Mouse (Mus musculus) hindbrain, embryonic 10.5 days (tissue): ENCODE results near the gene Edf1. TPM values are rescaled to one million over a fixed set of nuclear protein-coding genes. Genes with fewer than 3 reads are reported as not detected.

Source experiments
- DNase-seq: peaks from one replicate; pipeline ENCODE4 v3.0.0-alpha.2; 2017; ENCODE audit warnings: low spot score
- H3K27ac ChIP-seq: fragments of 300-500 bp; sonication (generic); 2 replicates; pipeline ENCODE4 v1.5.1; 2016; ENCODE audit warnings: mild to moderate bottlenecking, moderate library complexity
- H3K27me3 ChIP-seq: fragments of 300-500 bp; sonication (generic); 2 replicates; pipeline ENCODE4 v1.6.1; 2016; ENCODE audit warnings: mild to moderate bottlenecking; ENCODE audit not compliant: poor library complexity, insufficient read depth, severe bottlenecking
- H3K36me3 ChIP-seq: fragments of 300-500 bp; sonication (generic); 2 replicates; pipeline ENCODE4 v1.6.1; 2016; ENCODE audit warnings: mild to moderate bottlenecking, moderate library complexity
- H3K4me1 ChIP-seq: fragments of 300-500 bp; sonication (generic); replicated peaks from 2 replicates; pipeline ENCODE4 v1.6.1; 2016; ENCODE audit warnings: mild to moderate bottlenecking
- H3K4me3 ChIP-seq: fragments of 300-500 bp; sonication (generic); 2 replicates; pipeline ENCODE4 v1.5.1; 2016; ENCODE audit warnings: mild to moderate bottlenecking, moderate library complexity
- H3K9me3 ChIP-seq: fragments of 300-500 bp; sonication (generic); 2 replicates; pipeline ENCODE4 v1.6.1; 2016; ENCODE audit warnings: mild to moderate bottlenecking, moderate library complexity
- WGBS: fragments of 180-500 bp; shearing (Covaris S2); methylation state at CpG from one replicate; pipeline ENCODE4 v1.1.7; 2016; 5-methylcytosine and 5-hydroxymethylcytosine counted together
- polyA plus RNA-seq: library from polyadenylated mRNA; unstranded; fragments of >200 nt; fragmentation: Nextera tagmentation; extraction: Ambion mirVana; gene quantifications from 2 replicates; pipeline ENCODE4 v1.2.1, GENCODE M21; 2016

The Edf1 gene
- 376 and 388 TPM in 2 replicates for polyA plus RNA-seq

- Histone ChIP-seq H3K27me3 (no peaks in the 10 kb centered on the region), H3K9me3 (no peaks in the 10 kb centered on the region), H3K36me3 (peaks cover 26% of the 10 kb centered on the region), H3K4me1 (peaks cover 30% of the 10 kb centered on the region), H3K4me3 (peak within 1 kb of the TSS; percentile 99), H3K27ac (peak within 1 kb of the TSS; percentile 95)
- peak; percentile 95 for DNase-seq
- WGBS: under 1% methylated on average over 61 of the region's 61 CpGs
These were observed at the start of gene Edf1 for GRCm38 (mm10) chr2:25557221-25557963. Edf1 (plus strand) TSS chr2:25557847.

GRCm38 (mm10) chr2:25509912-25510311 lies 47.7 kb upstream of the Edf1 start:
- 68% methylated on average over 3 of the region's 3 CpGs for WGBS
- DNase-seq: no peak
- Histone ChIP-seq H3K27ac (no peak overlapping the region), H3K36me3 (peaks cover 15% of the 10 kb centered on the region), H3K9me3 (no peaks in the 10 kb centered on the region), H3K4me1 (no peaks in the 10 kb centered on the region), H3K4me3 (no peak overlapping the region), H3K27me3 (no peaks in the 10 kb centered on the region)

DNA sequence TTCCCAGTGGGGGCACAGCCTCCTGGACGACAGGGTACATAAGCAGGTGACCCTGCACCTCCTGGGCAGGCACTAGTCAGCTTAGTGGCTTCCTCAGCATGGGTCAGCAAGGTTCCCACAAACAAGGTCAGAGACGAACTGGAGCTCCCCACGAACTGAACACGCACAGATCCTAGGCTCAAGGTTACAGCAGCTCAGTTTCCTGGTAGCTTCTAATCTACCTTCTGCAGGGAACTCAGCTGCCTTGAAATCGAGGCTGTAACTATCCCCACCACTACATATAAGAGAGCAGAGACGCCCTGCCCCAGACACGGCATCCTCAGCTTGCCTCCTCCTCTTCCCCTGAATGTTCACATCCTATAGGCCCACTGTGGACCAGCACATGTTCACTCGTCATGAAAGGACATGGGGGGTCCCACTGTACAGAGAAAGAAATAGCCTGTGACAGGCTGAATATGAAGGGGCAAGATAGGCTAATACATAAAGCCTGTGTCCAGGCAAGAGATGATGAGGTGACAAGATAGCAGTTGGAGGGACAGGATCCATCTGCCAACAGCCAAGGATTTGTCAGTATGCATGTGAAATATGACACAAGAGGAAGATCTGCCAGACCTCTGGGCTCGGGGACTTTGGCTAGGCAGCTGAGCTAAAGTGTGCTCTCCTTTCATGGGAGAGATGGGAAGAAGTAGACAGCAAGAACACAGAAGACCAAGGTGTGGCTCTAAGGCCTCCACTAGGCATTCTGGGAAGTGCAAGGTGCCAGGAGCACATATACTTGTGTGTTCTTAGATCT lies 30.9 kb upstream of the Edf1 start:
- DNase-seq: no peak
- no peak overlapping the region for H3K27ac ChIP-seq
- WGBS: 89% methylated on average over 9 of the region's 9 CpGs
- no peaks in the 10 kb centered on the region for H3K4me1 ChIP-seq
- H3K4me3 ChIP-seq: no peak overlapping the region
- H3K9me3 ChIP-seq: no peaks in the 10 kb centered on the region
- H3K36me3 ChIP-seq: peaks cover 98% of the 10 kb centered on the region
- no peaks in the 10 kb centered on the region for H3K27me3 ChIP-seq

DNA sequence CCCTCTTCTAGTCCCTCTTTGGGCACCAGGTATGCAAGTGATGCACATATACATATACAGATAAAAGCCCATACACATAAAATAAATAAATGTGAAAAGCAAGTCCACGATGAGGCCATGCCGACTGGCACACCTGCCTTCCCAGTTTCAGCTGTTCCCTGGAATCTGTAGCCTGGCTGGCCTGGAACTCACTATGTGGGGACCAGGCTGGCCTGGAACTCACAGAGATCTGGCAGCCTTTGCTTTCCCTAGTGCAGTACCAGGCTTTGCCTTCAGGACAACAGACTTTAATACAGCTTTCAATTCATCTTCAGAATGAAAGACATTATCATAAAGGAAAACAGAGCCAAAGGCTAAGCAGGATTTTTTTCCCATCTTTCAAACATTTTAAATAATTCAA lies 23.9 kb upstream of the Edf1 start:
- 97% methylated on average over 2 of the region's 2 CpGs for WGBS
- Histone ChIP-seq H3K9me3 (no peaks in the 10 kb centered on the region), H3K4me1 (no peaks in the 10 kb centered on the region), H3K4me3 (no peak overlapping the region), H3K27me3 (no peaks in the 10 kb centered on the region), H3K27ac (no peak overlapping the region), H3K36me3 (peaks cover 99% of the 10 kb centered on the region)
- no peak for DNase-seq

GRCm38 (mm10) chr2:25534178-25534865 lies 23.3 kb upstream of the Edf1 start:
- H3K4me1 ChIP-seq: no peaks in the 10 kb centered on the region
- peaks cover 98% of the 10 kb centered on the region for H3K36me3 ChIP-seq
- no peak overlapping the region for H3K4me3 ChIP-seq
- DNase-seq: no peak
- WGBS: 93% methylated on average over 3 of the region's 3 CpGs
- no peaks in the 10 kb centered on the region for H3K27me3 ChIP-seq
- H3K9me3 ChIP-seq: no peaks in the 10 kb centered on the region
- H3K27ac ChIP-seq: no peak overlapping the region

GRCm38 (mm10) chr2:25534866-25535182 lies 22.8 kb upstream of the Edf1 start:
- Histone ChIP-seq H3K27ac (no peak overlapping the region), H3K9me3 (no peaks in the 10 kb centered on the region), H3K36me3 (peaks cover 93% of the 10 kb centered on the region), H3K27me3 (no peaks in the 10 kb centered on the region), H3K4me3 (no peak overlapping the region), H3K4me1 (no peaks in the 10 kb centered on the region)
- WGBS: 96% methylated on average over 2 of the region's 2 CpGs
- DNase-seq: no peak

- no peak for DNase-seq
- Histone ChIP-seq H3K27ac (no peak overlapping the region), H3K9me3 (no peaks in the 10 kb centered on the region), H3K4me1 (peaks cover under 1% of the 10 kb centered on the region; the same call in 1 of the 2 replicates), H3K27me3 (no peaks in the 10 kb centered on the region), H3K36me3 (peaks cover 84% of the 10 kb centered on the region), H3K4me3 (no peak overlapping the region)
- 92% methylated on average over 8 of the region's 8 CpGs for WGBS
These were observed 21.1 kb upstream of the Edf1 start for GRCm38 (mm10) chr2:25536531-25536930.

DNA sequence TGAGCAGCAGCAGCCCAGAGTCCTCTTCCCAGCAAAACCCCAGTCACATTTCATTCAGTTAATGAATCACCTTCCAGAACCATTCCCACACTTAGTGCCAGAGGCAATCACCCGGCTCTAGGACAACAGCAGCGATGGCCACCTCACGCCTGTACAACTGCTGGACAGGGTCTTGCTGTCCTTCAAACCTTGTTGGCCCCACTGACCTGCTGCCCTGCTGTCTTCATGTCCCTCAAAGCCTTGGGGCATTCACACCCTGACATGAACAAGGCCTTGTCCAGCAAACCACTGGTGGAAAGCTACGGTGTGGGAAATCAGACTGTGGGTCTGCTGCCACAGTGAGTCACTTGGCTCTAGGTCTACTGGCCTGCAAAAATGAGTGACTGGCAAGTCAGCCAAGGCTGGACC lies 17.1 kb upstream of the Edf1 start:
- Histone ChIP-seq H3K36me3 (peaks cover 56% of the 10 kb centered on the region), H3K27me3 (no peaks in the 10 kb centered on the region), H3K4me1 (peaks cover 23% of the 10 kb centered on the region), H3K27ac (no peak overlapping the region), H3K4me3 (no peak overlapping the region), H3K9me3 (no peaks in the 10 kb centered on the region)
- 94% methylated on average over 4 of the region's 4 CpGs for WGBS
- no peak for DNase-seq

- WGBS: 90% methylated on average over 10 of the region's 10 CpGs
- Histone ChIP-seq H3K4me3 (no peak overlapping the region), H3K36me3 (peaks cover 43% of the 10 kb centered on the region), H3K27ac (no peak overlapping the region), H3K27me3 (no peaks in the 10 kb centered on the region), H3K9me3 (no peaks in the 10 kb centered on the region), H3K4me1 (peaks cover 32% of the 10 kb centered on the region)
- DNase-seq: no peak
These were observed 15.8 kb upstream of the Edf1 start for GRCm38 (mm10) chr2:25541644-25542367.

GRCm38 (mm10) chr2:25545996-25546810 lies 11.4 kb upstream of the Edf1 start:
- H3K27me3 ChIP-seq: no peaks in the 10 kb centered on the region
- DNase-seq: no peak
- WGBS: 10% methylated on average over 43 of the region's 43 CpGs
- H3K9me3 ChIP-seq: no peaks in the 10 kb centered on the region
- H3K36me3 ChIP-seq: peaks cover 11% of the 10 kb centered on the region; the same call in 1 of the 2 replicates
- H3K4me1 ChIP-seq: peaks cover 37% of the 10 kb centered on the region
- peak overlapping the region; percentile 95 for H3K27ac ChIP-seq
- H3K4me3 ChIP-seq: peak overlapping the region; percentile 85

DNA sequence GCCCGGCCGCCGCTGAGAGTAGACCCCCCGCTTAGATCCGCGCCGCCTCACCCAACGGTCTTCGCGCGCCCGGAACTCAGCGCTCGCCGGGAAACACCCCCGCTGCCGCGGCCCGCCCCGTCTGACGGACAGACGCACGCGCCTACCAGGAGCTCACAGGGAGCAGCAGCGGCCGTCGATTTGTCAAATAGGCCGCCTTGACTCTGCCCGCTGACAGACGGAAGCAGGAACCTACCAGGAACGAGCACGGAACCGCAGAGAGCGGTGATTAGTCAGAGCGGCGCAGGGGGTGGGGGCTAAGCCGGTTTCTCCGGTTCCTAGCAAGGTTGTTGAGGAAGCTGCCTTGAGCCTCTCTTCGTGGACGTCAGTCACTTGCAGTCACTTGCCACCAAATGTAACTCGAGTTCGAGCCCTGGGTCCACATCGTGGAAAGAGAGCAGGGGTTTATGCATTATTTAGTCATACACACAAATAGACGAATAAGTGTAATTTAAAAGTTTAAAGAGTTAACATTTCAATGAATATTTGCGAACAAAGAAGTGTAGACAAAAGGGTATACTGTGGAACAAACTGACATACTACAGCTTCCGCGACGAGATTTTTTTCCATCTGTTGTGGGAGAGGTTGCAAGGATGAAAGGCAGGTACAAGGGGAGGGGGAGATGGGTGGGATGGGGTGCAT lies 10.7 kb upstream of the Edf1 start, which contains the start of gene Traf2:
Gene Traf2 (minus strand): TSS at position 130 of the 681 bp plus-strand sequence.
- no peaks in the 10 kb centered on the region for H3K27me3 ChIP-seq
- 4% methylated on average over 48 of the region's 48 CpGs for WGBS
- no peaks in the 10 kb centered on the region for H3K9me3 ChIP-seq
- DNase-seq: peak; percentile 99
- peak within 1 kb of the TSS; percentile 85 for H3K4me3 ChIP-seq
- H3K36me3 ChIP-seq: peaks cover 11% of the 10 kb centered on the region; the same call in 1 of the 2 replicates
- H3K4me1 ChIP-seq: peaks cover 34% of the 10 kb centered on the region
- H3K27ac ChIP-seq: peak within 1 kb of the TSS; percentile 95
